Mouse (Mus musculus) limb, embryonic 12.5 days (tissue): Measurements from ENCODE around the gene Fibp. TPM values are rescaled to one million over a fixed set of nuclear protein-coding genes. Genes with fewer than 3 reads are reported as not detected.

Source experiments
- ATAC-seq: fragments of 200-750 bp; cut with Nextera tagmentation; 2 replicates; pipeline ENCODE4 v1.8.0; 2017; ENCODE audit warnings: low read depth, moderate TSS enrichment; ENCODE audit not compliant: insufficient number of reproducible peaks, insufficient read depth, low FRiP score, low TSS enrichment
- H3K27ac ChIP-seq: fragments of 300-500 bp; sonication (generic); 2 replicates; pipeline ENCODE4 v1.5.1; 2016; ENCODE audit warnings: mild to moderate bottlenecking, moderate library complexity
- H3K27me3 ChIP-seq: fragments of 300-500 bp; sonication (generic); 2 replicates; pipeline ENCODE4 v1.6.1; 2016; ENCODE audit warnings: mild to moderate bottlenecking, moderate library complexity
- H3K36me3 ChIP-seq: fragments of 300-500 bp; sonication (generic); 2 replicates; pipeline ENCODE4 v1.6.1; 2016; ENCODE audit warnings: mild to moderate bottlenecking, moderate library complexity
- H3K4me1 ChIP-seq: fragments of 300-500 bp; sonication (generic); replicated peaks from 2 replicates; pipeline ENCODE4 v1.6.1; 2016
- H3K4me2 ChIP-seq: fragments of 300-500 bp; sonication (generic); 2 replicates; pipeline ENCODE4 v1.6.1; 2016; ENCODE audit warnings: mild to moderate bottlenecking, moderate library complexity
- H3K4me3 ChIP-seq: fragments of 300-500 bp; sonication (generic); replicated peaks from 2 replicates; pipeline ENCODE4 v1.5.1; 2016; ENCODE audit warnings: mild to moderate bottlenecking
- H3K9ac ChIP-seq: fragments of 300-500 bp; sonication (generic); replicated peaks from 2 replicates; pipeline ENCODE4 v1.6.1; 2016; ENCODE audit warnings: mild to moderate bottlenecking, moderate library complexity
- H3K9me3 ChIP-seq: fragments of 300-500 bp; sonication (generic); 2 replicates; pipeline ENCODE4 v1.6.1; 2016; ENCODE audit warnings: mild to moderate bottlenecking, moderate library complexity
- WGBS: fragments of 180-500 bp; shearing (Covaris S2); methylation state at CpG from one replicate; pipeline ENCODE4 v1.1.7; 2016; 5-methylcytosine and 5-hydroxymethylcytosine counted together
- polyA plus RNA-seq: library from polyadenylated mRNA; unstranded; fragments of >200 nt; fragmentation: Nextera tagmentation; extraction: Ambion mirVana; gene quantifications from 2 replicates; pipeline ENCODE4 v1.2.1, GENCODE M21; 2016

Gene Fibp
- 130 and 140 TPM in 2 replicates for polyA plus RNA-seq

- WGBS, result under 1% methylated on average over 32 of the region's 32 CpGs
- H3K27ac ChIP-seq, result 0 out of 2 replicates have a peak within 1 kb of the TSS, but pooled peaks have one; percentile 73
These were observed at the start of gene Fibp for GRCm38 (mm10) chr19:5460465-5460911. Gene Fibp (plus strand): TSS chr19:5460615.

GRCm38 (mm10) chr19:5410641-5411040, 49.8 kb upstream of the Fibp start:
- no peak overlapping the region for H3K27ac ChIP-seq
- 87% methylated on average over 5 of the region's 5 CpGs for WGBS
- H3K27me3 ChIP-seq, result no peaks in the 10 kb centered on the region
- no peaks in the 10 kb centered on the region for H3K9me3 ChIP-seq
- peaks cover 13% of the 10 kb centered on the region for H3K4me1 ChIP-seq
- no peak overlapping the region for H3K4me2 ChIP-seq
- no peak overlapping the region for H3K4me3 ChIP-seq
- peaks cover 7% of the 10 kb centered on the region; the same call in 1 of the 2 replicates for H3K36me3 ChIP-seq
- no peak overlapping the region for H3K9ac ChIP-seq
- ATAC-seq, result no peak

More at GRCm38 (mm10) chr19:5460465-5460911, at the start of gene Fibp:
- Histone ChIP-seq H3K4me3 (peak within 1 kb of the TSS; percentile 76), H3K9ac (peak within 1 kb of the TSS; percentile 80), H3K9me3 (no peaks in the 10 kb centered on the region), H3K27me3 (no peaks in the 10 kb centered on the region), H3K4me2 (peak within 1 kb of the TSS; percentile 83), H3K36me3 (peaks cover 34% of the 10 kb centered on the region), H3K4me1 (peaks cover 42% of the 10 kb centered on the region)
- ATAC-seq, result peak; percentile 57

DNA sequence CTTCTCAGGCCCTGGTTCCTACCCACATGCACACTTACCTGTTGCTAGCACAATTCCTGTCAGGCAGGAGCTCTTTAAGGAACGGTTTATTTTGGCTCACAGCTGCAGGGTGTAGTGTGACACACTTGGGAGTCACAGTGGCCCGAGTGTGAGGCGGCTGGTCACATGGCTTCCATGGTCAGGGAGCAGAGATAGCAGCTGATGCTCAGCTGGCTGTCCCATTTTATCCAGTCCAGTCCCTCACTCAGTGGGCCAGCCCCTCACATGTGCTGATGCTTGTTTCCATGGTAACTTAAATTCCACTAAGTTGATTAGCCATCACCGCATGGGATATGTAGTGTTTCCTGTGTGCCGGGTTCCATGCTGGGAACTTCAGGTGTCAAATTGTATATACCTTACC, 48.5 kb upstream of the Fibp start:
- Histone ChIP-seq H3K9ac (no peak overlapping the region), H3K36me3 (peaks cover 7% of the 10 kb centered on the region; the same call in 1 of the 2 replicates), H3K27ac (no peak overlapping the region), H3K9me3 (no peaks in the 10 kb centered on the region), H3K4me1 (peaks cover 13% of the 10 kb centered on the region), H3K27me3 (no peaks in the 10 kb centered on the region), H3K4me2 (no peak overlapping the region), H3K4me3 (no peak overlapping the region)
- ATAC-seq, result no peak
- WGBS, result 64% methylated on average over 5 of the region's 5 CpGs

DNA sequence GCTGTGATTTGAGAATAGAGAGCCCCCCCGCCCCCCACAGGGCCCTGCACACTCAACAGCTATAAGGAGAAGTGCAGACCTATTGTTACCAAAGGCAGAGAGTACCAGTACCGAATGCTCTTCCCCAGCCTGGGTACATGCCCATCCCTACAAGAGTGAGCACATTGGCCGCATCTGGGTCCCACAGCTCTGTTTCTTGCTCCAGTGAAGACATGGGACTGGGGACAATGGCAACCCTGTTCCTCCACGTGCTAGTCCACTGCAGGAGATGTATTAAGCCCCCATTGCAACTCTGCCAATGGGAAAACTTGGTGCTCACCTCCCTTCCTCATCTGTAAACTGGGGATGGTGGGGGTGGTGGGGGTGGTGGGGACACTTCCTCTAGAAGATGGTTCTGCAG, 46.6 kb upstream of the Fibp start:
- ATAC-seq, result no peak
- H3K27ac ChIP-seq, result no peak overlapping the region
- no peaks in the 10 kb centered on the region; the same call in 1 of the 2 replicates for H3K4me1 ChIP-seq
- no peaks in the 10 kb centered on the region for H3K9me3 ChIP-seq
- H3K36me3 ChIP-seq, result peaks cover 19% of the 10 kb centered on the region; the same call in 1 of the 2 replicates
- H3K27me3 ChIP-seq, result no peaks in the 10 kb centered on the region
- H3K9ac ChIP-seq, result no peak overlapping the region
- 79% methylated on average over 4 of the region's 4 CpGs for WGBS
- H3K4me2 ChIP-seq, result no peak overlapping the region
- H3K4me3 ChIP-seq, result no peak overlapping the region

DNA sequence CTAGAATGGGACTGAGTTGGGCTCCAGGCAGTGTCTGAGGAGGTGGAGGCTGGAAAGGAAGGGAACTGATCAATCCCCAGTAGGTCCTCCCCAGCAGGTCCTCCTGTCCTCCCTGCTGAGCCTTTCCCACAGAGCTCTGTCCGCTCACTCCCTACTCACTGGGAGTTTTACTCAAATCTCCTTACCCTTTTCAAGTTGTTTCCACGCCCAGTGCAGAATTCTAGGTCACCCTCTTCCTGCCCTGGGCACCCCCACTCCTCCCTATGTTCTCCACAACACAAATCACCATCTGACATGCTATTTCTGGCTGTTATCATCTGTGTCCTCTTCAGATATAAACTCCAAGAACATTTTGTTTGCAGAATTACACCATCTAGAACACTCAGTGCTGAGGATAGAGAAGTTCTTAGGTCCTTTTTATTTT, 45.9 kb upstream of the Fibp start:
- no peaks in the 10 kb centered on the region; the same call in 1 of the 2 replicates for H3K4me1 ChIP-seq
- ATAC-seq, result no peak
- no peak overlapping the region for H3K4me2 ChIP-seq
- H3K27ac ChIP-seq, result no peak overlapping the region
- H3K9me3 ChIP-seq, result no peaks in the 10 kb centered on the region
- H3K36me3 ChIP-seq, result peaks cover 20% of the 10 kb centered on the region; the same call in 1 of the 2 replicates
- H3K9ac ChIP-seq, result no peak overlapping the region
- no peak overlapping the region for H3K4me3 ChIP-seq
- 63% methylated on average over 2 of the region's 2 CpGs for WGBS
- H3K27me3 ChIP-seq, result no peaks in the 10 kb centered on the region

DNA sequence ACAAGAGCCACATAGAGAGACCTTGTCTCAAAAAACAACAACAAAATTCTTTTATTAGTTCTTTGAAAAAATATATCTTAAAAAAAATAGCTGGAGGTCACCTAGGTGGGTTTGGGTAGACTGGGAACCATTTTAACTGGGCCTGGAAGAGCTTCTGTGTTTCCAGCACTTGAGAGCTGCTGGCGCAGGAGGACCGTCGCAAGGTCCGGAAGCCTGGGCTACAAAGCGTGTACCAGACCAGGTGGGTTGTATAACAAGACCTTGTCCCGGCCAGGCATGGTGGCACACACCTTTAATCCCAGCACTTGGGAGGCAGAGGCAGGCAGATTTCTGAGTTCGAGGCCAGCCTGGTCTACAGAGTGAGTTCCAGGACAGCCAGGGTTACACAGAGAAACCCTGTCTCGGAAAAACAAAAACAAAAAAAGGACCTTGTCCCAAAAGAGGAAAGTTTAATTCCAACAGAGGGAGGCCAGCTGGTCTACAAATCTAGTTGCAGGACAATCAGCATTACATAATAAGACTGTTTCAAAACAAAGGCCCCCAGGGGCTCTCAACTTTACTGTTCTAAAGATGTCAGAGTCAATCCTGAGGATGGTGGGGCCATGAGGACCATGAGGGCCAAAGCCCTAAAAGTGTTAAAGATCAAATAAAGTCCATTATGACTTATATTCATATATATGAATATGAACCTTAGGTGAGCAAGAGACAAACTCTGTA, 41.5 kb upstream of the Fibp start:
- no peak overlapping the region for H3K9ac ChIP-seq
- peaks cover 60% of the 10 kb centered on the region for H3K36me3 ChIP-seq
- no peaks in the 10 kb centered on the region for H3K27me3 ChIP-seq
- peaks cover 10% of the 10 kb centered on the region for H3K4me1 ChIP-seq
- H3K9me3 ChIP-seq, result no peaks in the 10 kb centered on the region
- H3K4me3 ChIP-seq, result no peak overlapping the region
- ATAC-seq, result no peak
- WGBS, result 96% methylated on average over 8 of the region's 8 CpGs
- H3K27ac ChIP-seq, result no peak overlapping the region
- H3K4me2 ChIP-seq, result no peak overlapping the region

DNA sequence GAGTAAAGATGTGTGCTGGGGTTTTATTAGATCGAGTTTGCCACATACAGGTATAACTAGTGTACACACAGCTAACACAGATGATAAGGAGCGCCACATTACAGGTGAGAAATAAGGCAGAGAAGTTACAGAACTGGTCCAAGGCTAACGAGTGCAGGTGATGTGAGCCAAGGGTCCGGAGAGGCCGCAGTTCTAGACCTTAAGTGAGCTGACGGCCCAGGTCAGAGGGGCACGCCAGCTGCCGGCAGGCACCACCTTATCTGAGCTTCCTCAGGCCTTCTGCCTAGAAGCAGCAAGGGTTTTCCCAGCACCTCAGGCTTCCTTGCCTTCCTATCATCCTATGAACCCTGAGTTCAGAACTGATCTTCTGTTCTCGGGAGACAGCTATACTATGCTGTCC, 40.8 kb upstream of the Fibp start:
- no peak overlapping the region for H3K27ac ChIP-seq
- H3K9me3 ChIP-seq, result no peaks in the 10 kb centered on the region
- no peak overlapping the region for H3K9ac ChIP-seq
- no peak overlapping the region for H3K4me3 ChIP-seq
- peaks cover 60% of the 10 kb centered on the region for H3K36me3 ChIP-seq
- peaks cover 11% of the 10 kb centered on the region for H3K4me1 ChIP-seq
- no peak for ATAC-seq
- no peak overlapping the region for H3K4me2 ChIP-seq
- WGBS, result 93% methylated on average over 9 of the region's 9 CpGs
- H3K27me3 ChIP-seq, result no peaks in the 10 kb centered on the region

GRCm38 (mm10) chr19:5420579-5420978, 39.8 kb upstream of the Fibp start:
- no peaks in the 10 kb centered on the region for H3K27me3 ChIP-seq
- no peaks in the 10 kb centered on the region for H3K9me3 ChIP-seq
- no peak for ATAC-seq
- H3K36me3 ChIP-seq, result peaks cover 60% of the 10 kb centered on the region
- no peak overlapping the region for H3K9ac ChIP-seq
- H3K4me2 ChIP-seq, result no peak overlapping the region
- no peak overlapping the region for H3K27ac ChIP-seq
- no peak overlapping the region for H3K4me3 ChIP-seq
- 93% methylated on average over 6 of the region's 6 CpGs for WGBS
- peaks cover 11% of the 10 kb centered on the region for H3K4me1 ChIP-seq

DNA sequence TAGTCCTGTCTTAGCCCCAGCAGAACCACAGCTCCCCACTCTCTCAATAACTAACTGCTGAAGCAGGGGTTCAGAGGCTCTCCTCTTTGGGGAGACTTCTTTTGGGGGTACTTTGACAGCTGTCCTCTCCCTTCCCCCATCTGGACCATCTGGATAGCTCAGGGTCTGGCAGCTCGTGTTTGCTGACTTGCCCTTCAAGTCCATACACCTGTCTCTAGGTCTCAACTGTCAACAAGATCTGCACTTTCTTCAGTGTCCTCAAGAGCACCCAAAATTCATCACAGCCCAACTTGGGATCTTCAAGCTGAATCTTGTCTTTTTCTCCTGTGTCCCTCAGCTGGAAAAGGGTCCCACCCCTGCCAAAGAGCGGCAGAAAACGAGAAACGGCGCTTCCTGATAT, 38.6 kb upstream of the Fibp start:
- Histone ChIP-seq H3K27ac (no peak overlapping the region), H3K4me3 (no peak overlapping the region), H3K9ac (no peak overlapping the region), H3K4me2 (no peak overlapping the region), H3K4me1 (peaks cover 23% of the 10 kb centered on the region), H3K36me3 (peaks cover 68% of the 10 kb centered on the region), H3K9me3 (no peaks in the 10 kb centered on the region), H3K27me3 (no peaks in the 10 kb centered on the region)
- no peak for ATAC-seq
- WGBS, result 87% methylated on average over 5 of the region's 5 CpGs

DNA sequence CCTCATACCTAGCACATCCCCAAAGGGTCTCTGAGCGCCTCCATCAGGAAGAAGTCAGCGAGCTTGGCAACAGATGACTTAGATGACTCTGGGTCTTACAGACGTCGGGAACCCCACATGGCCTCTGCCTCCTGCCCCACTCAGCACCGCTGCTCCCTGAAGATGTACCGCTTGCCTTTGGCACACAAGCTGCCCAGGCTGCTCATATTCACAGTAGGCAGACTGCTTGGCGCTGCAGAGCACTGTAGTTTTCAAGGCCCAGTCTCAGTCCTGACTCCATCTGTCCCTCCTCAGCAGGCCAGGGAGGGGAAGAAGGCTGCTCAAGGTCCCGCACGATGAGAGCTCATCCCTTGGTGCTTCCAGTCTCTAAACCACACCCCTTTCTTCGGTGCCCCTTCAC, 38.1 kb upstream of the Fibp start:
- H3K9ac ChIP-seq, result no peak overlapping the region
- no peak for ATAC-seq
- H3K4me2 ChIP-seq, result no peak overlapping the region
- no peak overlapping the region for H3K27ac ChIP-seq
- H3K4me3 ChIP-seq, result no peak overlapping the region
- peaks cover 27% of the 10 kb centered on the region for H3K4me1 ChIP-seq
- H3K27me3 ChIP-seq, result no peaks in the 10 kb centered on the region
- no peaks in the 10 kb centered on the region for H3K9me3 ChIP-seq
- H3K36me3 ChIP-seq, result peaks cover 71% of the 10 kb centered on the region
- 89% methylated on average over 10 of the region's 10 CpGs for WGBS

DNA sequence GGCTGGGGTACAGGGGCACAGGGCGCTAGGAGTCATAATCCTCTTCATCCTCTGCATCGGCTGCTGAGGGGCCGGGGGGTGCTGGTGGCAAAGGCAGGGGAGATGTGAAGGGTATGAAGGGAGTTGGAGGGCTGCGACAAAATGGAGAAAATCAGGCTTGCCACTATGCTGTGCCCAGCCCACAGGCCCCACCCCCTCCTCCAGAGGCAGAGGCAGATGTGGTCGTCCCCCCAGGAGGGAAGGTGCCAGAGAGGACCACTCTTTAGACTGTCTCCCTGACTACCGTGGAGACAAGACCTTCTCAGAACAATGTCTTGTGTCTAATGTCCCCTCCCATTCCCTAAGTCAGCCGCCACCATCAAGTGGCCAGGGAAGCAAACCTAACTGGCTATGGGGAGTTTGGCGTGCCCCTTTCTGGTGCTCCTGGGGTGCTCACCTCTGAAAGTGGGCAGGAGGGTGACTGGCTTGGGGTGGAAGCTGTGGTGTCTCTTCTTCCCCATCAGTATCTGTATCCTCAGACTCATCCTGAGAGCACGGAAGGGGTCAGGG, 37.4 kb upstream of the Fibp start:
- 87% methylated on average over 9 of the region's 9 CpGs for WGBS
- H3K9ac ChIP-seq, result no peak overlapping the region
- no peaks in the 10 kb centered on the region for H3K9me3 ChIP-seq
- peaks cover 27% of the 10 kb centered on the region for H3K4me1 ChIP-seq
- H3K27me3 ChIP-seq, result no peaks in the 10 kb centered on the region
- peak overlapping the region; percentile 87; the same call in 1 of the 2 replicates for H3K4me3 ChIP-seq
- peaks cover 68% of the 10 kb centered on the region for H3K36me3 ChIP-seq
- H3K27ac ChIP-seq, result no peak overlapping the region
- ATAC-seq, result no peak
- peak overlapping the region; percentile 73 for H3K4me2 ChIP-seq
